Comparison of ENCODE assay signal across 8 mouse cellular contexts in the genomic region with DNA sequence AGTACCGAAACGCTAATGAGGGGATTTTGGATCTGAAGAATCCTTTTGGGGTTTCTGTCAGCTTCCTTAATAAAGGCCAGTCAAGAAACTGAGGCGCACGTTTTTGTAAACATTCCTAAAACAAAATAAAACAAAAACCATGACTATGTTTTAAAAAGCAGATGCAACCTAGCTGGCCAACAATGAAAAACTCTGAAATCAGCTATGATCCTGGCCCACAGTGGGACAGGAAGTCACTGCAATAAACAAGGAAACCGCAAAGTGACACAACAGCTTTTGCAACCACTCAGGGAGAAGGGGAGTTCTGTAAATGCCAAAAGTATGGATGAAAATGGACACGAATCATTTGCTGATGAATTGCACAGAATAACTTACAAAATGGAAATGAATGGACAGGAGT. TPM values are rescaled to one million over a fixed set of nuclear protein-coding genes. Genes with fewer than 3 reads are reported as not detected.
A peak's percentile ranks its signal among the peaks of the same experiment; 100 is the strongest.
DNase-seq lines count a peak whose midpoint lies in the region; ATAC-seq lines count a peak whose summit lies in the region.

No protein-coding gene starts in this region.

- H3K36me3 ChIP-seq in heart, embryonic 12.5 days, result no peaks in the 10 kb centered on the region
- no peaks in the 10 kb centered on the region for H3K36me3 ChIP-seq in hindbrain, embryonic 14.5 days (replicated peaks; ENCODE audit: control insufficient read depth, insufficient read depth)
- no peaks in the 10 kb centered on the region for H3K36me3 ChIP-seq in midbrain, embryonic 10.5 days

- DNase-seq in heart, postnatal 25 days (ENCODE audit: low spot score), result no peak
- peak; percentile 28 for DNase-seq in MN1 (ENCODE audit: low spot score)
- no peak for DNase-seq in hindbrain, embryonic 14.5 days (ENCODE audit: low spot score)
- DNase-seq in midbrain, embryonic 10.5 days (ENCODE audit: low spot score), result no peak
- no peak for DNase-seq in urinary bladder, postnatal 4 days (ENCODE audit: low spot score in 2 of 2)
- DNase-seq in frontal cortex, postnatal 14 days (ENCODE audit: low spot score in 2 of 2), result no peak
- no peak for DNase-seq in cerebellum, postnatal 14 days

- H3K27ac ChIP-seq in heart, embryonic 12.5 days (ENCODE audit: poor library complexity, severe bottlenecking), result no peak overlapping the region
- H3K27ac ChIP-seq in hindbrain, embryonic 14.5 days, result no peak overlapping the region
- peak overlapping the region; percentile 74 for H3K27ac ChIP-seq in midbrain, embryonic 10.5 days (replicated peaks)

- peak overlapping the region; percentile 88 for H3K4me2 ChIP-seq in heart, embryonic 12.5 days
- H3K4me2 ChIP-seq in hindbrain, embryonic 14.5 days (replicated peaks), result peak overlapping the region; percentile 61

- peak overlapping the region; percentile 64 for H3K4me3 ChIP-seq in heart, embryonic 12.5 days
- H3K4me3 ChIP-seq in hindbrain, embryonic 14.5 days (replicated peaks; ENCODE audit: low read length), result peak overlapping the region; percentile 37
- H3K4me3 ChIP-seq in midbrain, embryonic 10.5 days, result peak overlapping the region; percentile 57

- peaks cover 21% of the 10 kb centered on the region for H3K4me1 ChIP-seq in heart, embryonic 12.5 days (replicated peaks)
- H3K4me1 ChIP-seq in hindbrain, embryonic 14.5 days (replicated peaks; ENCODE audit: control insufficient read depth, insufficient read depth, low read length), result peaks cover 24% of the 10 kb centered on the region
- H3K4me1 ChIP-seq in midbrain, embryonic 10.5 days, result peaks cover 35% of the 10 kb centered on the region

- WGBS in heart, embryonic 12.5 days, result 15% methylated on average over 6 of the region's 6 CpGs
- WGBS in hindbrain, embryonic 14.5 days, result 17% methylated on average over 6 of the region's 6 CpGs
- 16% methylated on average over 6 of the region's 6 CpGs for WGBS in midbrain, embryonic 10.5 days

- ATAC-seq in heart, embryonic 12.5 days (ENCODE audit: insufficient number of reproducible peaks, low FRiP score), result no peak
- ATAC-seq in hindbrain, embryonic 14.5 days (ENCODE audit: low FRiP score), result no peak

- H3K27me3 ChIP-seq in heart, embryonic 12.5 days (replicated peaks), result peaks cover 2% of the 10 kb centered on the region; the same call in 1 of the 2 replicates
- H3K27me3 ChIP-seq in hindbrain, embryonic 14.5 days (ENCODE audit: control insufficient read depth, insufficient read depth, low read length), result no peaks in the 10 kb centered on the region
- H3K27me3 ChIP-seq in midbrain, embryonic 10.5 days (ENCODE audit: low read depth, poor library complexity, severe bottlenecking), result no peaks in the 10 kb centered on the region

- no peaks in the 10 kb centered on the region for H3K9me3 ChIP-seq in heart, embryonic 12.5 days (replicated peaks)
- no peaks in the 10 kb centered on the region for H3K9me3 ChIP-seq in hindbrain, embryonic 14.5 days (ENCODE audit: control insufficient read depth, low read length)
- H3K9me3 ChIP-seq in midbrain, embryonic 10.5 days (replicated peaks), result no peaks in the 10 kb centered on the region

- intact Hi-C loops in heart, postnatal 25 days (cut with DNase I), result no loop called here

- H3K9ac ChIP-seq in heart, embryonic 12.5 days, result no peak overlapping the region
- H3K9ac ChIP-seq in hindbrain, embryonic 14.5 days, result no peak overlapping the region

RNA-seq across cellular contexts. Expression of a gene that starts 5.4 kb away (rescaled TPM):
- polyA plus RNA-seq in heart, embryonic 12.5 days (2016; fragmentation: Nextera tagmentation; extraction: Ambion mirVana), result 5.9 and 6.4 TPM in 2 replicates
- 1 to 10 TPM; 7.1 to 8.3 TPM for total RNA-seq in heart, postnatal 25 days (2021)
- polyA plus RNA-seq in hindbrain, embryonic 14.5 days (2014; fragmentation: Nextera tagmentation; extraction: Ambion mirVana), result 7.9 and 8.8 TPM in 2 replicates
- 6.9 and 8.2 TPM in 2 replicates for polyA plus RNA-seq in midbrain, embryonic 10.5 days (2016; fragmentation: Nextera tagmentation; extraction: Ambion mirVana)

RNA-seq across cellular contexts. Expression of a gene that starts 8.5 kb away (rescaled TPM):
- 0.05 TPM in 1 of 2 replicates, not detected in the other for polyA plus RNA-seq in heart, embryonic 12.5 days (2016; fragmentation: Nextera tagmentation; extraction: Ambion mirVana)
- not detected for total RNA-seq in heart, postnatal 25 days (2021)
- 0.16 TPM in 2 replicates for polyA plus RNA-seq in hindbrain, embryonic 14.5 days (2014; fragmentation: Nextera tagmentation; extraction: Ambion mirVana)
- not detected in 2 replicates for polyA plus RNA-seq in midbrain, embryonic 10.5 days (2016; fragmentation: Nextera tagmentation; extraction: Ambion mirVana)

RNA-seq across cellular contexts. Expression of a gene that starts 45.2 kb away (rescaled TPM):
- polyA plus RNA-seq in heart, embryonic 12.5 days (2016; fragmentation: Nextera tagmentation; extraction: Ambion mirVana), result 144 and 159 TPM in 2 replicates
- total RNA-seq in heart, postnatal 25 days (2021), result 10 to 100 TPM; 82.8 to 83.3 TPM
- 202 and 214 TPM in 2 replicates for polyA plus RNA-seq in hindbrain, embryonic 14.5 days (2014; fragmentation: Nextera tagmentation; extraction: Ambion mirVana)
- 187 and 188 TPM in 2 replicates for polyA plus RNA-seq in midbrain, embryonic 10.5 days (2016; fragmentation: Nextera tagmentation; extraction: Ambion mirVana)
